Mouse (Mus musculus) kidney, adult 18-20 months (tissue): Measurements from ENCODE around the gene Olfr1030.
"Not testable (repeated sequence)": the region's sequence is repeated elsewhere in the genome, so short reads cannot be mapped to it uniquely, and the experiment has no call there.

Source experiments
- DNase-seq: peaks from one replicate; pipeline ENCODE4 v3.0.0; 2021

The Olfr1030 gene

GRCm38 (mm10) chr2:85978976-85979375 lies at the start of gene Olfr1030:
Gene Olfr1030 (plus strand): TSS chr2:85979276.
- DNase-seq: no peak

- no peak for DNase-seq
Observed at GRCm38 (mm10) chr2:85950137-85950536, 28.9 kb upstream of the Olfr1030 start, which contains the start of gene Olfr1028. Gene Olfr1028 (plus strand): TSS chr2:85950437.

- DNase-seq: no peak
Observed at GRCm38 (mm10) chr2:85973595-85973994, 5.5 kb upstream of the Olfr1030 start, which contains the start of gene Olfr1029. Gene Olfr1029 (plus strand): TSS chr2:85973895.

DNA sequence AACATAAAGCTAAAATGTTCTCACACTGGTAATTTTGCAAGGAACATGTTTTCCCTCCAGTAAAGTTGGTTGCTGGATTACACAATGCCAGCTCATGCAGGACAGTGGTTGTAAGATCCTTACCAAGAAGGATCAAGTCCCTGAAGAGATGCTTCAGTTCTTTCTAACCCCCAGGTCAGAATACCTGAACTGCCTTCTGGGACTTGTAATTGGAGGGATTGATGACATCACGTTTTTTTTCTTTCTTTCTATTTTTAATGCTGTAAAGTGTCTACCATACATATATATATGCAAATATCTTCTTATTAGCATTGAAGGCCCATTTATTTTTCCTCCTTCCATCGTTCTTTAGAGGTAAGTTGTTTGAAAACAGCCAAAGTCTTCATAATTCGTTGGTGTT lies 10.9 kb downstream of the Olfr1030 start, which contains the start of gene Olfr1031:
Olfr1031 (plus strand) TSS at position 301 of the 400 bp plus-strand sequence.
- DNase-seq: no peak

- no peak for DNase-seq
Observed at GRCm38 (mm10) chr2:86005240-86005639, 26.2 kb downstream of the Olfr1030 start, which contains the start of gene Olfr1032. Gene Olfr1032 (plus strand): TSS chr2:86005540.

DNA sequence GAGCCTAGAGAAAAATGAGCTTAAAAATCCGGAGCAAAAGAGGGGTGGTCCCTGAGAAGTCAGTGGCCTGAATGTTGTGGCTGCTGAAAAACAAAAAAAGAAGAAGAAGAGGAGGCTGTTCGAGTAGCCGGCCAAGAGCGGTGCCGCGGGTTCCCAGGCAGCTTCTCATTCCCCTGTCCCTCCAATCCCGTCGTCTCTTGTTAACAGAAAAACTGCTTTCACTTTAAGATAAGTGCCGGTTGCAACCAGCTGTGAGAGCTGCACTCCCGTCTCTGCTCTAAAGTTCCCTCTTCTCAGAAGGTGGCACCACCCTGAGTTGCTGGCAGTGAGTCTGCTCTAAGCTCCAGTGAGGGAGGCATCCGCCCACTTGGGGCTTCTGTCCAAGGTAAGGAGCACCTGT lies 41.3 kb downstream of the Olfr1030 start, which contains the start of gene Olfr1033:
Olfr1033 (plus strand) TSS at position 228 of the 400 bp plus-strand sequence.
- DNase-seq: peak; percentile 7

- DNase-seq: not testable (repeated sequence)
Observed at GRCm38 (mm10) chr2:86021518-86021917, 42.4 kb downstream of the Olfr1030 start.
